Mouse (Mus musculus) G1E (cell line): ENCODE data around the gene Mgrn1. TPM values are rescaled to one million over a fixed set of nuclear protein-coding genes. Genes with fewer than 3 reads are reported as not detected.

Experiments used
- ATAC-seq: 2 replicates; pipeline ENCODE4 v1.8.0; 2016; ENCODE audit warnings: mild to moderate bottlenecking; ENCODE audit not compliant: insufficient number of reproducible peaks, poor library complexity, low FRiP score, severe bottlenecking; ENCODE audit errors: extremely low read depth
- DNase-seq: peaks from one replicate; pipeline ENCODE4 v3.0.0; 2012; ENCODE audit warnings: low spot score
- H3K27me3 ChIP-seq: 2 replicates; pipeline ENCODE4 v1.6.1; 2012; ENCODE audit warnings: mild to moderate bottlenecking, low read length, inconsistent platforms; ENCODE audit not compliant: insufficient read depth
- H3K36me3 ChIP-seq: replicated peaks from 2 replicates; pipeline ENCODE3; 2012; ENCODE audit warnings: mild to moderate bottlenecking, inconsistent platforms
- H3K4me1 ChIP-seq: 2 replicates; pipeline ENCODE4 v1.6.1; 2012; ENCODE audit warnings: low read depth, low read length, inconsistent platforms, mixed read lengths; ENCODE audit not compliant: insufficient read depth
- H3K4me3 ChIP-seq: 2 replicates; pipeline ENCODE4 v1.5.1; 2012; ENCODE audit warnings: low read depth, mild to moderate bottlenecking, inconsistent platforms, low read length, moderate library complexity, mixed read lengths
- H3K9me3 ChIP-seq: replicated peaks from 2 replicates; pipeline ENCODE4 v1.6.1; 2012; ENCODE audit warnings: inconsistent platforms
- CTCF ChIP-seq: IDR thresholded peaks from 2 replicates; pipeline ENCODE4 v1.5.1; 2012; ENCODE audit warnings: low read depth, low read length, inconsistent platforms, mixed read lengths
- GATA1 ChIP-seq: IDR thresholded peaks from 2 replicates; pipeline ENCODE4 v1.6.1; 2012; ENCODE audit warnings: borderline replicate concordance, low read length, inconsistent platforms, mixed read lengths
- GATA2 ChIP-seq: IDR thresholded peaks from 2 replicates; pipeline ENCODE4 v1.6.1; 2012; ENCODE audit warnings: low read depth, low read length, inconsistent platforms, borderline replicate concordance
- POLR2AphosphoS5 ChIP-seq: IDR thresholded peaks from 2 replicates; pipeline ENCODE4 v1.6.1; 2012; ENCODE audit warnings: low read depth, low read length, inconsistent platforms; ENCODE audit not compliant: insufficient replicate concordance
- TAL1 ChIP-seq: conservative IDR thresholded peaks from 2 replicates; pipeline ENCODE4 v1.6.1; 2012; ENCODE audit warnings: low read depth, low read length, inconsistent platforms, mixed read lengths
- polyA plus RNA-seq: library from polyadenylated mRNA; stranded (reverse); fragments of >175 nt; gene quantifications from 2 replicates; pipeline ENCODE4 v1.2.3, GENCODE M21; 2012
- total RNA-seq, 2 experiments: library from RNA; stranded (forward) in 1 of 2; stranded (reverse) in 1 of 2; fragments of 200-1000 nt in 1 of 2; fragments of >200 nt in 1 of 2; fragmentation: Nextera tagmentation in 1 of 2; gene quantifications; 2 replicates each; pipeline ENCODE4 v1.2.3; 2014 to 2017

The Mgrn1 gene
- total and polyA plus RNA-seq, 3 experiments, result 16.1 to 32.1 (median 22.5) TPM

- ATAC-seq, result peak; percentile 29
- peaks cover 79% of the 10 kb centered on the region for H3K4me1 ChIP-seq
Observed at GRCm38 (mm10) chr16:4878192-4878885, 7.7 kb upstream of the Mgrn1 start.

GRCm38 (mm10) chr16:4879101-4879707, 6.8 kb upstream of the Mgrn1 start:
- Histone ChIP-seq H3K4me1 (peaks cover 76% of the 10 kb centered on the region), H3K4me3 (peak overlapping the region; percentile 89), H3K36me3 (peaks cover 41% of the 10 kb centered on the region), H3K9me3 (no peaks in the 10 kb centered on the region), H3K27me3 (no peaks in the 10 kb centered on the region)
- DNase-seq (peak; percentile 48), ATAC-seq (no peak)
- TF ChIP-seq CTCF (no peak), POLR2AphosphoS5 (no peak), GATA1 (no peak), TAL1 (no peak), GATA2 (no peak)

More at GRCm38 (mm10) chr16:4878192-4878885, 7.7 kb upstream of the Mgrn1 start:
- peak overlapping the region; percentile 89 for H3K4me3 ChIP-seq
- H3K36me3 ChIP-seq, result peaks cover 50% of the 10 kb centered on the region
- peak; percentile 67 for DNase-seq
- H3K27me3 ChIP-seq, result no peaks in the 10 kb centered on the region
- no peak for TF ChIP-seq POLR2AphosphoS5
- TF ChIP-seq TAL1, result no peak
- no peak for TF ChIP-seq GATA2
- TF ChIP-seq GATA1, result no peak
- TF ChIP-seq CTCF, result no peak
- no peaks in the 10 kb centered on the region for H3K9me3 ChIP-seq

GRCm38 (mm10) chr16:4879708-4880124, 6.3 kb upstream of the Mgrn1 start:
- peak; percentile 24; the same call in 1 of the 2 replicates for ATAC-seq
- Histone ChIP-seq H3K36me3 (peaks cover 36% of the 10 kb centered on the region), H3K9me3 (no peaks in the 10 kb centered on the region), H3K27me3 (no peaks in the 10 kb centered on the region), H3K4me3 (peak overlapping the region; percentile 89), H3K4me1 (peaks cover 74% of the 10 kb centered on the region)
- TF ChIP-seq POLR2AphosphoS5 (no peak), TAL1 (no peak), GATA1 (no peak), CTCF (no peak), GATA2 (no peak)
- DNase-seq, result peak; percentile 85

- H3K4me3 ChIP-seq, result peak within 1 kb of the TSS; percentile 89
- peaks cover 31% of the 10 kb centered on the region for H3K36me3 ChIP-seq
- ATAC-seq (peak; percentile 78), DNase-seq (peak; percentile 92)
- H3K27me3 ChIP-seq, result no peaks in the 10 kb centered on the region
- no peaks in the 10 kb centered on the region for H3K9me3 ChIP-seq
- H3K4me1 ChIP-seq, result peaks cover 74% of the 10 kb centered on the region
- TF ChIP-seq GATA1 (no peak), CTCF (no peak), TAL1 (no peak), GATA2 (no peak), POLR2AphosphoS5 (no peak)
Observed at GRCm38 (mm10) chr16:4880136-4880825, 5.8 kb upstream of the Mgrn1 start, which contains the start of gene Ubald1. Ubald1 (minus strand) TSS chr16:4880315.

GRCm38 (mm10) chr16:4881400-4882351, 4.4 kb upstream of the Mgrn1 start:
- Histone ChIP-seq H3K36me3 (peaks cover 17% of the 10 kb centered on the region), H3K27me3 (no peaks in the 10 kb centered on the region), H3K4me1 (peaks cover 67% of the 10 kb centered on the region), H3K4me3 (no peak overlapping the region; the same call in 1 of the 2 replicates), H3K9me3 (no peaks in the 10 kb centered on the region)
- no peak for ATAC-seq
- DNase-seq, result no peak
- TF ChIP-seq POLR2AphosphoS5 (no peak), GATA2 (no peak), GATA1 (no peak), TAL1 (no peak), CTCF (no peak)

GRCm38 (mm10) chr16:4884930-4885329, 1.1 kb upstream of the Mgrn1 start:
- Histone ChIP-seq H3K36me3 (peaks cover 15% of the 10 kb centered on the region), H3K9me3 (no peaks in the 10 kb centered on the region), H3K27me3 (no peaks in the 10 kb centered on the region), H3K4me1 (peaks cover 54% of the 10 kb centered on the region), H3K4me3 (peak overlapping the region; percentile 91)
- ATAC-seq, result no peak
- no peak for TF ChIP-seq CTCF
- no peak for TF ChIP-seq GATA1
- TF ChIP-seq TAL1, result no peak
- no peak for TF ChIP-seq POLR2AphosphoS5
- TF ChIP-seq GATA2, result no peak
- DNase-seq, result no peak
